Mouse (Mus musculus) midbrain, embryonic 16.5 days (tissue): ENCODE measurements around the gene Pcolce. TPM values are rescaled to one million over a fixed set of nuclear protein-coding genes. Genes with fewer than 3 reads are reported as not detected.

Source experiments
- ATAC-seq: fragments of 200-750 bp; cut with Nextera tagmentation; 2 replicates; pipeline ENCODE4 v1.8.0; 2017; ENCODE audit warnings: moderate TSS enrichment
- H3K27ac ChIP-seq: fragments of 300-500 bp; sonication (generic); 2 replicates; pipeline ENCODE4 v1.5.1; 2014; ENCODE audit warnings: mild to moderate bottlenecking, low read length, mixed read lengths
- H3K27me3 ChIP-seq: fragments of 300-500 bp; sonication (generic); 2 replicates; pipeline ENCODE4 v1.6.1; 2014; ENCODE audit warnings: low read depth, low read length, mixed read lengths; ENCODE audit not compliant: control insufficient read depth, insufficient read depth
- H3K36me3 ChIP-seq: fragments of 300-500 bp; sonication (generic); 2 replicates; pipeline ENCODE4 v1.6.1; 2014; ENCODE audit warnings: mild to moderate bottlenecking, low read length, moderate library complexity, mixed read lengths; ENCODE audit not compliant: control insufficient read depth, insufficient read depth
- H3K4me1 ChIP-seq: fragments of 300-500 bp; sonication (generic); 2 replicates; pipeline ENCODE4 v1.6.1; 2014; ENCODE audit warnings: mild to moderate bottlenecking, low read length, mixed read lengths; ENCODE audit not compliant: control insufficient read depth, insufficient read depth
- H3K4me2 ChIP-seq: fragments of 300-500 bp; sonication (generic); 2 replicates; pipeline ENCODE4 v1.6.1; 2014; ENCODE audit warnings: mild to moderate bottlenecking, low read length, mixed read lengths
- H3K4me3 ChIP-seq: fragments of 300-500 bp; sonication (generic); 2 replicates; pipeline ENCODE4 v1.5.1; 2014; ENCODE audit warnings: low read depth, mild to moderate bottlenecking, low read length, moderate library complexity, mixed read lengths
- H3K9ac ChIP-seq: fragments of 300-500 bp; sonication (generic); 2 replicates; pipeline ENCODE4 v1.6.1; 2014; ENCODE audit warnings: low read depth, low read length, mixed read lengths
- H3K9me3 ChIP-seq: fragments of 300-500 bp; sonication (generic); replicated peaks from 2 replicates; pipeline ENCODE4 v1.6.1; 2014; ENCODE audit warnings: mild to moderate bottlenecking, low read length, mixed read lengths; ENCODE audit not compliant: control insufficient read depth, poor library complexity, severe bottlenecking
- WGBS: fragments of 180-500 bp; shearing (Covaris S2); extraction: QIAGEN DNeasy Blood & Tissue Kit; methylation state at CpG from one replicate; pipeline ENCODE4 v1.1.7; 2014; 5-methylcytosine and 5-hydroxymethylcytosine counted together
- polyA plus RNA-seq: library from polyadenylated mRNA; unstranded; fragments of >200 nt; fragmentation: Nextera tagmentation; extraction: Ambion mirVana; gene quantifications from 2 replicates; pipeline ENCODE4 v1.2.1, GENCODE M21; 2015

Pcolce gene
- polyA plus RNA-seq, 1 experiment from 2014 or later = 13.3 TPM

- no peaks in the 10 kb centered on the region for H3K9me3 ChIP-seq
- no peak overlapping the region for H3K4me3 ChIP-seq
- ATAC-seq = no peak
- H3K27ac ChIP-seq = no peak overlapping the region
- WGBS = 78% methylated on average over 12 of the region's 12 CpGs
- H3K9ac ChIP-seq = 0 out of 2 replicates have a peak overlapping the region, but pooled peaks have one; percentile 8
- no peak overlapping the region for H3K4me2 ChIP-seq
- peaks cover 19% of the 10 kb centered on the region for H3K4me1 ChIP-seq
- H3K27me3 ChIP-seq = no peaks in the 10 kb centered on the region
- H3K36me3 ChIP-seq = peaks cover 25% of the 10 kb centered on the region
Measured at GRCm38 (mm10) chr5:137633397-137634084, 20.0 kb upstream of the Pcolce start.

GRCm38 (mm10) chr5:137631591-137631990 is 18.0 kb upstream of the Pcolce start:
- H3K9me3 ChIP-seq = no peaks in the 10 kb centered on the region
- no peak overlapping the region for H3K27ac ChIP-seq
- H3K36me3 ChIP-seq = peaks cover 7% of the 10 kb centered on the region; the same call in 1 of the 2 replicates
- H3K27me3 ChIP-seq = no peaks in the 10 kb centered on the region
- H3K4me2 ChIP-seq = no peak overlapping the region
- peaks cover 23% of the 10 kb centered on the region for H3K4me1 ChIP-seq
- ATAC-seq = no peak
- 75% methylated on average over 4 of the region's 4 CpGs for WGBS
- H3K4me3 ChIP-seq = no peak overlapping the region
- H3K9ac ChIP-seq = peak overlapping the region; percentile 45; the same call in 1 of the 2 replicates

GRCm38 (mm10) chr5:137631171-137631570 is 17.6 kb upstream of the Pcolce start:
- Histone ChIP-seq H3K27me3 (no peaks in the 10 kb centered on the region), H3K4me3 (no peak overlapping the region), H3K36me3 (peaks cover 5% of the 10 kb centered on the region; the same call in 1 of the 2 replicates), H3K9ac (peak overlapping the region; percentile 45), H3K4me2 (peak overlapping the region; percentile 96), H3K9me3 (no peaks in the 10 kb centered on the region), H3K4me1 (peaks cover 23% of the 10 kb centered on the region), H3K27ac (peak overlapping the region; percentile 47)
- no peak for ATAC-seq
- 78% methylated on average over 9 of the region's 9 CpGs for WGBS

GRCm38 (mm10) chr5:137630602-137631001 is 17.0 kb upstream of the Pcolce start:
- WGBS = 39% methylated on average over 3 of the region's 3 CpGs
- ATAC-seq = no peak
- H3K4me1 ChIP-seq = peaks cover 23% of the 10 kb centered on the region
- H3K9me3 ChIP-seq = no peaks in the 10 kb centered on the region
- peaks cover 5% of the 10 kb centered on the region; the same call in 1 of the 2 replicates for H3K36me3 ChIP-seq
- peak overlapping the region; percentile 96 for H3K4me2 ChIP-seq
- H3K27me3 ChIP-seq = no peaks in the 10 kb centered on the region
- peak overlapping the region; percentile 45; the same call in 1 of the 2 replicates for H3K9ac ChIP-seq
- peak overlapping the region; percentile 47 for H3K27ac ChIP-seq
- H3K4me3 ChIP-seq = no peak overlapping the region

GRCm38 (mm10) chr5:137629906-137630545 is 16.4 kb upstream of the Pcolce start:
- no peak for ATAC-seq
- peaks cover under 1% of the 10 kb centered on the region; the same call in 1 of the 2 replicates for H3K36me3 ChIP-seq
- H3K27ac ChIP-seq = no peak overlapping the region; the same call in 1 of the 2 replicates
- no peaks in the 10 kb centered on the region for H3K27me3 ChIP-seq
- peak overlapping the region; percentile 96 for H3K4me2 ChIP-seq
- H3K4me1 ChIP-seq = peaks cover 23% of the 10 kb centered on the region
- peak overlapping the region; percentile 84 for H3K9ac ChIP-seq
- WGBS = 21% methylated on average over 6 of the region's 6 CpGs
- H3K9me3 ChIP-seq = no peaks in the 10 kb centered on the region
- peak overlapping the region; percentile 93 for H3K4me3 ChIP-seq

- Histone ChIP-seq H3K4me1 (peaks cover 23% of the 10 kb centered on the region), H3K36me3 (no peaks in the 10 kb centered on the region; the same call in 1 of the 2 replicates), H3K27ac (peak overlapping the region; percentile 90), H3K9ac (peak overlapping the region; percentile 84), H3K9me3 (no peaks in the 10 kb centered on the region), H3K4me3 (peak overlapping the region; percentile 93), H3K27me3 (no peaks in the 10 kb centered on the region), H3K4me2 (peak overlapping the region; percentile 96)
- under 1% methylated on average over 23 of the region's 23 CpGs for WGBS
- ATAC-seq = peak; percentile 43
Measured at GRCm38 (mm10) chr5:137629306-137629721, 15.7 kb upstream of the Pcolce start.

- H3K4me2 ChIP-seq = peak within 1 kb of the TSS; percentile 96
- under 1% methylated on average over 46 of the region's 46 CpGs for WGBS
- no peaks in the 10 kb centered on the region for H3K27me3 ChIP-seq
- peak within 1 kb of the TSS; percentile 90 for H3K27ac ChIP-seq
- H3K4me1 ChIP-seq = peaks cover 23% of the 10 kb centered on the region
- H3K9ac ChIP-seq = peak within 1 kb of the TSS; percentile 84
- peak; percentile 99 for ATAC-seq
- peak within 1 kb of the TSS; percentile 93 for H3K4me3 ChIP-seq
- H3K9me3 ChIP-seq = no peaks in the 10 kb centered on the region
- H3K36me3 ChIP-seq = no peaks in the 10 kb centered on the region
Measured at GRCm38 (mm10) chr5:137628498-137629305, 15.1 kb upstream of the Pcolce start, which contains the start of the genes Fbxo24, Lrch4 and Gm20605. TSS of gene Fbxo24 (minus strand) at chr5:137629002. TSS of gene Lrch4 (plus strand) at chr5:137629121. TSS of gene Gm20605 (plus strand) at chr5:137629175.

GRCm38 (mm10) chr5:137627991-137628390 is 14.4 kb upstream of the Pcolce start:
- Histone ChIP-seq H3K4me3 (peak overlapping the region; percentile 55), H3K27me3 (no peaks in the 10 kb centered on the region), H3K36me3 (no peaks in the 10 kb centered on the region), H3K27ac (peak overlapping the region; percentile 88), H3K4me1 (peaks cover 23% of the 10 kb centered on the region), H3K9me3 (no peaks in the 10 kb centered on the region), H3K9ac (peak overlapping the region; percentile 76), H3K4me2 (peak overlapping the region; percentile 89)
- ATAC-seq = no peak
- WGBS = 2% methylated on average over 9 of the region's 9 CpGs
